Mouse (Mus musculus) cerebellum, adult 2 months (tissue): Measurements from ENCODE around the gene Dst. TPM values are rescaled to one million over a fixed set of nuclear protein-coding genes. Genes with fewer than 3 reads are reported as not detected.
A peak's percentile ranks its signal among the peaks of the same experiment; 100 is the strongest.
"Not testable (repeated sequence)": the region's sequence is repeated elsewhere in the genome, so short reads cannot be mapped to it uniquely, and the experiment has no call there.

Experiments used
- DNase-seq, 2 experiments: peaks; one replicate each; pipeline ENCODE4 v3.0.0; 2021
- H3K27ac ChIP-seq: fragments of 200-500 bp; 2 replicates; pipeline ENCODE4 v1.5.1; 2012; ENCODE audit warnings: low read length, control low read depth, inconsistent platforms; ENCODE audit not compliant: insufficient read depth
- H3K27me3 ChIP-seq: fragments of 200-500 bp; 2 replicates; pipeline ENCODE4 v1.6.1; 2012; ENCODE audit warnings: inconsistent platforms, mild to moderate bottlenecking, low read length, moderate library complexity; ENCODE audit not compliant: control insufficient read depth, insufficient read depth
- H3K4me1 ChIP-seq: fragments of 200-500 bp; 2 replicates; pipeline ENCODE4 v1.6.1; 2011; ENCODE audit warnings: low read length; ENCODE audit not compliant: control insufficient read depth, insufficient read depth
- H3K4me3 ChIP-seq: fragments of 200-500 bp; replicated peaks from 2 replicates; pipeline ENCODE3; 2011; ENCODE audit warnings: mild to moderate bottlenecking, low read depth, low read length, control low read depth; ENCODE audit not compliant: insufficient read depth
- CTCF ChIP-seq: fragments of 200-500 bp; IDR thresholded peaks from 2 replicates; pipeline ENCODE4 v1.5.1; 2011; ENCODE audit warnings: low read depth, mild to moderate bottlenecking, control low read depth, low read length, moderate library complexity, borderline replicate concordance; ENCODE audit not compliant: insufficient read depth
- POLR2A ChIP-seq: fragments of 200-500 bp; IDR thresholded peaks from 2 replicates; pipeline ENCODE4 v1.6.1; 2011; ENCODE audit warnings: low read length, control low read depth, borderline replicate concordance; ENCODE audit not compliant: insufficient read depth
- WGBS: fragments of 180-500 bp; shearing (Covaris S2); methylation state at CpG from one replicate; pipeline ENCODE4 v1.1.7; 2018; 5-methylcytosine and 5-hydroxymethylcytosine counted together
- polyA plus RNA-seq: library from polyadenylated mRNA; depleted of rRNA; stranded (reverse); fragments of >200 nt; gene quantifications from 2 replicates; pipeline ENCODE4 v1.2.3, GENCODE M21; 2012

The Dst gene
- polyA plus RNA-seq, 1 experiment = 148 TPM

DNA sequence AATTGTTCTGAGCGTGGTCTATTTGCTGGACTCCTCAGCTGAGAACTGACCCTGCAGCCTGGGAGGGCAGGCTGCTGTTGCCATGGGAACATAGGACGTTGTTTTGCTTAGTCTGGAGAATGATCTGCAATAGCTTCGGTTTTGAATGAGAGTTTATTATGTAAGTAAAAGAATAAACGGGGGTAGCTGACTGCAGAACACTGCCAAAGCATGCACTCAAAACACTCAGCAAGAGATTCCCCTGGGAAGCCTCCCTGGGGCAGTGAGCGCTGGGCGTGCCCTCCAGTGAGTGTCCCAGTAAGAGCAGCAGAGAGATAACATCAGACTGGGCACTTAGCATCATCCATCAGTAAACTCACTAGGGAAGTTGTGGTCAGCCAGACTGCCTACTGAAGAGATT, 152.4 kb downstream of the Dst start:
- peak in 1 of 2 experiments; percentile 26 for DNase-seq
- peaks cover 2% of the 10 kb centered on the region for H3K4me1 ChIP-seq
- H3K4me3 ChIP-seq = no peak overlapping the region
- no peak for TF ChIP-seq POLR2A
- TF ChIP-seq CTCF = no peak
- 23% methylated on average over 6 of the region's 6 CpGs for WGBS
- H3K27me3 ChIP-seq = no peaks in the 10 kb centered on the region
- H3K27ac ChIP-seq = no peak overlapping the region

DNA sequence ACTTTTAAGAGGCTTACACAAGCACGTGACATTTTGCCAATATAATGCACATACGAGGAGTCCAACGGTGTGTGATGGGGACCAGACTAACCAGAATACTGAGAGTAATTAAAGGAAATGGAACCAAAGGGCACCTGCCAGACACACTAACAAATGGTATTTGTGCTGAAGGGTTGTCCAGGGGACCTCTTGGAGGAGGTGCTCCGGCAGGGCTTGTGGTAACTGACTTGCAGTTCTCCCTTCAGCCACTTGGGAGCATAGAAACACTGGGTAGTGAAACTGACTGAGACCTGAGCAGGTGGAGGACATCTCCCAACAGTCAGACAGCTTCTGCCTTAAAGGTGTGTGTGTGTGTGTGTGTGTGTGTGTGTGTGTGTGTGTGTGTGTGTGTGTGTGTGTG, 153.1 kb downstream of the Dst start:
- Histone ChIP-seq H3K4me1 (peaks cover 2% of the 10 kb centered on the region), H3K4me3 (no peak overlapping the region), H3K27me3 (no peaks in the 10 kb centered on the region), H3K27ac (no peak overlapping the region)
- peak; percentile 80 to 81 for DNase-seq
- 12% methylated on average over 4 of the region's 4 CpGs for WGBS
- no peak for TF ChIP-seq POLR2A
- TF ChIP-seq CTCF = peak; percentile 89

GRCm38 (mm10) chr1:34061860-34062259, 153.8 kb downstream of the Dst start:
- no peak overlapping the region for H3K4me3 ChIP-seq
- DNase-seq = no peak
- no peak for TF ChIP-seq CTCF
- TF ChIP-seq POLR2A = no peak
- H3K4me1 ChIP-seq = peaks cover 2% of the 10 kb centered on the region
- WGBS = 74% methylated on average over 1 of the region's 1 CpGs
- H3K27me3 ChIP-seq = no peaks in the 10 kb centered on the region
- H3K27ac ChIP-seq = no peak overlapping the region

GRCm38 (mm10) chr1:34063943-34064342, 155.9 kb downstream of the Dst start:
- TF ChIP-seq POLR2A = no peak
- no peak for TF ChIP-seq CTCF
- H3K4me1 ChIP-seq = peaks cover 10% of the 10 kb centered on the region
- H3K4me3 ChIP-seq = no peak overlapping the region
- 83% methylated on average over 3 of the region's 3 CpGs for WGBS
- no peaks in the 10 kb centered on the region for H3K27me3 ChIP-seq
- H3K27ac ChIP-seq = no peak overlapping the region
- no peak for DNase-seq

- H3K27ac ChIP-seq = no peak overlapping the region
- DNase-seq = no peak
- H3K4me1 ChIP-seq = peaks cover 18% of the 10 kb centered on the region
- WGBS = 83% methylated on average over 5 of the region's 5 CpGs
- TF ChIP-seq POLR2A (no peak), CTCF (no peak)
- no peak overlapping the region for H3K4me3 ChIP-seq
- no peaks in the 10 kb centered on the region for H3K27me3 ChIP-seq
Measured at GRCm38 (mm10) chr1:34065551-34066048, 157.6 kb downstream of the Dst start.

GRCm38 (mm10) chr1:34066401-34066800, 158.4 kb downstream of the Dst start:
- H3K4me1 ChIP-seq = peaks cover 26% of the 10 kb centered on the region

GRCm38 (mm10) chr1:34068341-34068740, 160.3 kb downstream of the Dst start:
- Histone ChIP-seq H3K4me1 (peaks cover 24% of the 10 kb centered on the region), H3K4me3 (no peak overlapping the region)
- 55% methylated on average over 5 of the region's 5 CpGs for WGBS

More at GRCm38 (mm10) chr1:34066401-34066800, 158.4 kb downstream of the Dst start:
- WGBS = over 99% methylated on average over 4 of the region's 4 CpGs
- H3K27ac ChIP-seq, DNase-seq, H3K27me3 ChIP-seq, H3K4me3 ChIP-seq: not testable (repeated sequence)

DNA sequence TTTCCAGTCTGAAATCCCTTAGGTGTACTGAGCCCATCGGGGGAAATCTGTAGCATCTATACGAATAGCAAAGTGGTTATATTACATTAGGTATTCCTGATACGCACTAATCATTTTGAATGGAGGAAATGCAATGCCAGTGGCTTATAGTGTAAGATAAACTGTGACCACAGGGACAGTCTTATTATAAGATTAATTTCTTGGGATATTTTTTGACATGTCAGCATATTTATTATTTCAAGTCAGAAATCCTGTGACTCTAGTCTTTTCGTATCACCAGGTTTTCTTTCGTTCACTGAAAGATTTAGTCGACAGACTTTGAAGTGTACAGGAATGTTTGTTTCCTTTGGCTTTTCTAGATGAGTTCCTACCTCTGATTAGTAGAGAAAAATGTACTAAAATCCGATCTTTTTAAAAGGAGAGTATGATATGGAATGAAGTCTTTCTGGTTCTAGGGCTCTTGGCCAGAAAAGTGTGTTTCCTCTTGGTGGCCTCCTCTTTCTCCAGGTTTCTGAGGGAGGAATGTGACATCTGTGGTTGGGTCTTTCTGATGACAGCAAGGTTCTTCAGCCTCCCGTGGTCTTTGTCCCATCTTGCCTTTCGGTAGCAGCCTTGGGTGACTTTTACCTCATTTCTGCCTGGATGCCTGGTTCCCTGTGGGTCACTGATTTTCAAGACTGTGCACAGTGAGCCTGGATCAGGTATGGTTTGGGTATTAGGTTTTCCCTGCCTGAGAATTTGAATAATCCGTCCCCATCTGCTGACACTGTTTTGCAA, 161.7 kb downstream of the Dst start:
- 79% methylated on average over 10 of the region's 10 CpGs for WGBS
- TF ChIP-seq POLR2A = no peak
- no peak for TF ChIP-seq CTCF
- Histone ChIP-seq H3K4me3 (no peak overlapping the region), H3K4me1 (peaks cover 24% of the 10 kb centered on the region), H3K27ac (no peak overlapping the region), H3K27me3 (no peaks in the 10 kb centered on the region)
- DNase-seq = no peak

More at GRCm38 (mm10) chr1:34068341-34068740, 160.3 kb downstream of the Dst start:
- no peak for DNase-seq
- Histone ChIP-seq H3K27me3 (no peaks in the 10 kb centered on the region), H3K27ac (no peak overlapping the region)
- TF ChIP-seq POLR2A = no peak
- peak; percentile 42; the same call in 1 of the 2 replicates for TF ChIP-seq CTCF
